Comparison of ENCODE assay signal across 19 mouse cellular contexts in the genomic region with DNA sequence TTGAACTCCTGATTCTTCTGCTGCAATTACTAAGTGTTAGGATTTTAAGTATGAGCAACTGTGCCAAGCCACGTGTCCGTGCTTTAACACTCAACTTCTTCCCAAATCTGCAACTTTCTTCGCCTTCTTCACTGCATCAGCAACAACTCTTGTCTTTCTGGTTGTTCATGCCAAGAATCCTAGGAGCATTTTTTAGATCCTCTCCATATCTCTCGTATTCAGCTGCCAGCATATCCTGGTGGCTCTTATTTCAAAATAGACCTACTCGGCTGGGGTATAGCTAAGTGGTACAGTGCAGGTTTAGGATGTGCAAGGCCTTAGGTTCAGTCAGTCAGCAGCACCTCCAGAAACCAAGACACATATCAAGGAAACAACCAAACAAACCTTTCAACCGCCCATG.
"Had no signal": no experiment of that assay in that cellular context is flagged by ENCODE, and none has a peak within 500 bp of the region (broad histone marks: within the 10 kb centered on the region; RNA-seq: fewer than 3 reads in every experiment).

No protein-coding gene starts in this region.

- H3K27me3 ChIP-seq: limb, embryonic 13.5 days; neural tube, embryonic 12.5 days; neural tube, embryonic 15.5 days had no signal

- ATAC-seq: inflammation-experienced regulatory T-cells, adult 6 months; intestine, embryonic 16.5 days; lung, postnatal 0 days had no signal

- H3K27ac ChIP-seq: limb, embryonic 10.5 days; limb, embryonic 13.5 days; macrophage; neural tube, embryonic 12.5 days; neural tube, embryonic 15.5 days; stomach, postnatal 0 days had no signal

- H3K36me3 ChIP-seq: limb, embryonic 10.5 days; limb, embryonic 13.5 days; neural tube, embryonic 12.5 days; neural tube, embryonic 15.5 days had no signal

- H3K9ac ChIP-seq: limb, embryonic 13.5 days; lung, embryonic 14.5 days; neural tube, embryonic 12.5 days; neural tube, embryonic 15.5 days had no signal

- H3K4me3 ChIP-seq: limb, embryonic 10.5 days; limb, embryonic 13.5 days; neural tube, embryonic 12.5 days; neural tube, embryonic 15.5 days had no signal

- H3K4me1 ChIP-seq: neural tube, embryonic 12.5 days had no signal

- H3K4me2 ChIP-seq: limb, embryonic 13.5 days; lung, embryonic 14.5 days; neural tube, embryonic 12.5 days; neural tube, embryonic 15.5 days had no signal

- DNase-seq: kidney, postnatal 14 days; kidney, postnatal 4 days; midbrain, embryonic 14.5 days; right cerebral cortex, adult 18-20 months; right cerebral cortex, postnatal 14 days; right cerebral cortex, postnatal 4 days; thymus, adult 2 months; thymus, postnatal 14 days; thymus, postnatal 4 days had no signal

- H3K9me3 ChIP-seq: limb, embryonic 10.5 days; limb, embryonic 13.5 days; neural tube, embryonic 12.5 days; neural tube, embryonic 15.5 days had no signal
